Mouse (Mus musculus) stomach, embryonic 14.5 days (tissue): ENCODE measurements around the gene Hhipl1. TPM values are rescaled to one million over a fixed set of nuclear protein-coding genes. Genes with fewer than 3 reads are reported as not detected.

ENCODE experiments used
- polyA plus RNA-seq: library from polyadenylated mRNA; unstranded; fragments of >200 nt; fragmentation: Nextera tagmentation; extraction: Ambion mirVana; gene quantifications from 2 replicates; pipeline ENCODE4 v1.2.1, GENCODE M21; 2014

Gene Hhipl1
- polyA plus RNA-seq, 1 experiment from 2014 or later = 0.72 TPM

Other genes with a start within 250 kb of the Hhipl1 start
- 74.2 and 80.8 TPM in 2 replicates for gene Setd3, start 127.0 kb upstream of the Hhipl1 start, polyA plus RNA-seq
- 5.9 and 8.0 TPM in 2 replicates for gene Ccnk, start 126.7 kb upstream of the Hhipl1 start, polyA plus RNA-seq
- gene Ccdc85c, start 30.8 kb upstream of the Hhipl1 start, polyA plus RNA-seq = 8.9 and 10.2 TPM in 2 replicates
- gene Cyp46a1, start 28.1 kb downstream of the Hhipl1 start, polyA plus RNA-seq = 6.5 and 8.7 TPM in 2 replicates
- 68.6 and 75.8 TPM in 2 replicates for gene Eml1, start 64.7 kb downstream of the Hhipl1 start, polyA plus RNA-seq
- 78.4 and 80.9 TPM in 2 replicates for gene Evl, start 248.4 kb downstream of the Hhipl1 start, polyA plus RNA-seq